ENCODE assay signal across 8 mouse cellular contexts in the genomic region with DNA sequence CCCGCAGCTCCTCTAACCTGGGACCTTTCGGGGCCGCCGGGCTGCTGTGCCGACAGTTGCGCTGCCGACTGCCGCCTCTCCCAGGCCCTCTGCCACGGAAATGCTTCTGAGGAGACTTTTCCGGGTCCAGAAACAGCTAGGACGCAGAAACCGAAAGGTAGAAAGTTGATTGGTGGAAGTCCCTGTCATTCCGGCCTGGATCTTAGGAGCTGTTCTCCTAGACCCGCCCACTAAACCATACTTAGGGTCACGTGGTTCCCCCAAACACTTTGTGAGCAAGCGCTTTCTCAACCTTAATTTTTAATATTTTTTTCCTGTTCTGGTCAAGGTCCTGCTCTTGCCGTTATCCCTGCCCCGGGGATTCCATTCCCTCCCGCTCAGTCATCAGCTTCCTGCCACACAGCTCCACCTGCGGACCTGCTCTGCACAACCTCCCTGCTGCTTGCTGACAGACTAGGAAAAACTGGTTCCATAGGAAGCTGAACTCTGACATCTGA. TPM values are rescaled to one million over a fixed set of nuclear protein-coding genes. Genes with fewer than 3 reads are reported as not detected.
DNase-seq lines count a peak whose midpoint lies in the region; ATAC-seq lines count a peak whose summit lies in the region.

Gene CT030661.1, minus strand, starts transcription at position 108 of the 497 bp plus-strand sequence.

- ATAC-seq in megakaryocyte progenitor cell, adult 5-6 weeks (replicated peaks; ENCODE audit: poor library complexity): peak; percentile 100

- DNase-seq in adipocyte (ENCODE audit: low spot score): peak; percentile 99
- DNase-seq in embryo, embryonic 10 days (ENCODE audit: low spot score): peak; percentile 97
- peak; percentile 71 for DNase-seq in gastrocnemius, postnatal 10 days
- DNase-seq in induced T-regulatory cell, adult 2 months (ENCODE audit: low read depth): peak; percentile 92
- peak; percentile 92 to 96 for DNase-seq in left cerebral cortex, adult 9 months (ENCODE audit: low spot score in 2 of 2)
- DNase-seq in right cerebral cortex, postnatal 14 days: peak; percentile 86
- DNase-seq in urinary bladder, postnatal 36 days (ENCODE audit: low spot score in 2 of 2): peak; percentile 82 to 88

RNA-seq across cellular contexts. Expression of gene CT030661.1, which starts in this region (rescaled TPM):
- total RNA-seq in gastrocnemius, postnatal 10 days (2021): 1 to 10 TPM; 7.0 to 7.4 TPM
- total RNA-seq in megakaryocyte progenitor cell, adult 5-6 weeks (2015): 29.8 and 35.3 TPM in 2 replicates
- total RNA-seq in megakaryocyte progenitor cell, adult 5-6 weeks (2017): 16.3 and 22.5 TPM in 2 replicates

Comparison
In these comparisons a context has a peak if more than half of its experiments do, and no peak if none do; other contexts are left out.
1. Peak in every context shown above with its lines: DNase-seq and ATAC-seq.